Mouse (Mus musculus): Measurements from ENCODE around the gene Mrpl24.
A peak's percentile ranks its signal among the peaks of the same experiment; 100 is the strongest.
"Not testable (repeated sequence)": the region's sequence is repeated elsewhere in the genome, so short reads cannot be mapped to it uniquely, and the experiment has no call there.

Mrpl24 gene

GRCm38 (mm10) chr3:87919336-87920108, at the start of gene Mrpl24:
Mrpl24 (plus strand) TSS chr3:87919506.
- DNase-seq (ENCODE audit: low spot score): no peak

- no peak for DNase-seq (ENCODE audit: low spot score)
These were observed 41.6 kb upstream of the Mrpl24 start for GRCm38 (mm10) chr3:87877730-87878129.

- DNase-seq (ENCODE audit: low spot score): no peak
These were observed 35.0 kb upstream of the Mrpl24 start for GRCm38 (mm10) chr3:87884291-87884690.

- no peak for DNase-seq (ENCODE audit: low spot score)
These were observed 34.5 kb upstream of the Mrpl24 start for GRCm38 (mm10) chr3:87884708-87885251.

GRCm38 (mm10) chr3:87885281-87886003, 33.9 kb upstream of the Mrpl24 start, which contains the start of gene Prcc:
Prcc (minus strand) TSS chr3:87885608.
- peak; percentile 39 for DNase-seq (ENCODE audit: low spot score)

GRCm38 (mm10) chr3:87886004-87886365, 33.3 kb upstream of the Mrpl24 start:
- no peak for DNase-seq (ENCODE audit: low spot score)

GRCm38 (mm10) chr3:87886416-87886815, 32.9 kb upstream of the Mrpl24 start:
- DNase-seq (ENCODE audit: low spot score): no peak

GRCm38 (mm10) chr3:87887400-87887799, 31.9 kb upstream of the Mrpl24 start:
- DNase-seq (ENCODE audit: low spot score): not testable (repeated sequence)

- no peak for DNase-seq (ENCODE audit: low spot score)
These were observed 27.8 kb upstream of the Mrpl24 start for GRCm38 (mm10) chr3:87891481-87891880.

GRCm38 (mm10) chr3:87893367-87893905, 25.9 kb upstream of the Mrpl24 start:
- DNase-seq (ENCODE audit: low spot score): no peak

GRCm38 (mm10) chr3:87899266-87899665, 20.0 kb upstream of the Mrpl24 start:
- DNase-seq (ENCODE audit: low spot score): no peak

- no peak for DNase-seq (ENCODE audit: low spot score)
These were observed 19.5 kb upstream of the Mrpl24 start for GRCm38 (mm10) chr3:87899776-87900175.

- no peak for DNase-seq (ENCODE audit: low spot score)
These were observed 18.2 kb upstream of the Mrpl24 start for GRCm38 (mm10) chr3:87901036-87901624.

GRCm38 (mm10) chr3:87901959-87902358, 17.3 kb upstream of the Mrpl24 start:
- DNase-seq (ENCODE audit: low spot score): not testable (repeated sequence)

- DNase-seq (ENCODE audit: low spot score): no peak
These were observed 15.5 kb upstream of the Mrpl24 start for GRCm38 (mm10) chr3:87903821-87904220.

GRCm38 (mm10) chr3:87905880-87906485, 13.3 kb upstream of the Mrpl24 start, which contains the start of gene Hdgf:
Hdgf (plus strand) TSS chr3:87906321.
- peak; percentile 79 for DNase-seq (ENCODE audit: low spot score)

GRCm38 (mm10) chr3:87906601-87906980, 12.7 kb upstream of the Mrpl24 start:
- DNase-seq (ENCODE audit: low spot score): no peak

GRCm38 (mm10) chr3:87906981-87907857, 12.1 kb upstream of the Mrpl24 start:
- DNase-seq (ENCODE audit: low spot score): no peak

- DNase-seq (ENCODE audit: low spot score): no peak
These were observed 11.4 kb upstream of the Mrpl24 start for GRCm38 (mm10) chr3:87907906-87908305.

- no peak for DNase-seq (ENCODE audit: low spot score)
These were observed 9.9 kb upstream of the Mrpl24 start for GRCm38 (mm10) chr3:87909381-87909780.

GRCm38 (mm10) chr3:87909874-87910273, 9.4 kb upstream of the Mrpl24 start:
- no peak for DNase-seq (ENCODE audit: low spot score)
